Mouse (Mus musculus) MEL (cell line): ENCODE measurements around the gene Cdc42ep4. TPM values are rescaled to one million over a fixed set of nuclear protein-coding genes. Genes with fewer than 3 reads are reported as not detected.
A peak's percentile ranks its signal among the peaks of the same experiment; 100 is the strongest.

Experiments used
- DNase-seq: peaks from one replicate; pipeline ENCODE4 v3.0.0; 2011; ENCODE audit warnings: low read depth, low spot score
- H3K27ac ChIP-seq: 2 replicates; pipeline ENCODE4 v1.5.1; 2012; ENCODE audit warnings: low read depth, mild to moderate bottlenecking, control low read depth, low read length, moderate library complexity; ENCODE audit not compliant: control insufficient read depth
- H3K27me3 ChIP-seq, 2 experiments: fragments of 150-350 bp in 1 of 2; sonication (generic) in 1 of 2; 2 replicates each; pipeline ENCODE4 v1.6.1; 2012; ENCODE audit warnings: low read length in 2 of 2, mild to moderate bottlenecking in 2 of 2, improper control_type of control experiment in 1 of 2, moderate library complexity in 1 of 2; ENCODE audit not compliant: insufficient read depth in 2 of 2, control insufficient read depth in 1 of 2
- H3K36me3 ChIP-seq, 2 experiments: 2 replicates each; pipeline ENCODE4 v1.6.1; 2012 to 2014; ENCODE audit warnings: low read length in 2 of 2, improper control_type of control experiment in 1 of 2, inconsistent platforms in 1 of 2, mild to moderate bottlenecking in 1 of 2; ENCODE audit not compliant: insufficient read depth in 2 of 2, control insufficient read depth in 1 of 2
- H3K4me1 ChIP-seq, 2 experiments: fragments of 150-350 bp in 1 of 2; sonication (generic) in 1 of 2; 2 replicates each; pipeline ENCODE4 v1.6.1; 2012; ENCODE audit warnings: low read length in 2 of 2, improper control_type of control experiment in 1 of 2, mild to moderate bottlenecking in 1 of 2; ENCODE audit not compliant: insufficient read depth in 2 of 2, control insufficient read depth in 1 of 2
- H3K4me3 ChIP-seq, 2 experiments: fragments of 150-350 bp in 1 of 2; sonication (generic) in 1 of 2; 2 replicates each; pipeline ENCODE4 v1.5.1; 2012; ENCODE audit warnings: low read depth in 2 of 2, low read length in 2 of 2, mild to moderate bottlenecking in 2 of 2, moderate library complexity in 2 of 2, control low read depth in 1 of 2, improper control_type of control experiment in 1 of 2; ENCODE audit not compliant: control insufficient read depth in 1 of 2, insufficient read depth in 1 of 2
- H3K79me2 ChIP-seq: 2 replicates; pipeline ENCODE4 v1.6.1; 2012; ENCODE audit warnings: mild to moderate bottlenecking, low read length, moderate library complexity; ENCODE audit not compliant: control insufficient read depth, poor library complexity, insufficient read depth
- H3K9ac ChIP-seq: 2 replicates; pipeline ENCODE4 v1.6.1; 2012; ENCODE audit warnings: low read depth, mild to moderate bottlenecking, control low read depth, low read length, moderate library complexity; ENCODE audit not compliant: control insufficient read depth, poor library complexity, severe bottlenecking
- H3K9me3 ChIP-seq: fragments of 150-350 bp; sonication (generic); replicated peaks from 2 replicates; pipeline ENCODE4 v1.6.1; 2012; ENCODE audit warnings: mild to moderate bottlenecking, low read length, improper control_type of control experiment, moderate library complexity; ENCODE audit not compliant: insufficient read depth
- CTCF ChIP-seq, 3 experiments: IDR thresholded peaks in 2 of 3; conservative IDR thresholded peaks in 1 of 3; 2 replicates each; pipeline ENCODE4 v1.5.1; 2011 to 2012; ENCODE audit warnings: low read length in 3 of 3, low read depth in 2 of 3, mild to moderate bottlenecking in 2 of 3, improper control_type of control experiment in 1 of 3, inconsistent platforms in 1 of 3, mixed read lengths in 1 of 3, moderate library complexity in 1 of 3; ENCODE audit not compliant: control insufficient read depth in 1 of 3, insufficient read depth in 1 of 3, poor library complexity in 1 of 3, severe bottlenecking in 1 of 3
- ETS1 ChIP-seq: IDR thresholded peaks from 2 replicates; pipeline ENCODE4 v1.6.1; 2012; ENCODE audit warnings: low read depth, mild to moderate bottlenecking, inconsistent platforms, low read length, improper control_type of control experiment, moderate library complexity
- MAFK ChIP-seq: IDR thresholded peaks from 2 replicates; pipeline ENCODE4 v1.6.1; 2011; ENCODE audit warnings: low read depth, mild to moderate bottlenecking, low read length, improper control_type of control experiment, borderline replicate concordance
- MAX ChIP-seq: IDR thresholded peaks from 2 replicates; pipeline ENCODE4 v1.6.1; 2011; ENCODE audit warnings: low read length, improper control_type of control experiment
- MEF2A ChIP-seq: IDR thresholded peaks from 2 replicates; pipeline ENCODE4 v1.6.1; 2014; ENCODE audit warnings: low read depth, mild to moderate bottlenecking, inconsistent platforms, low read length, improper control_type of control experiment; ENCODE audit not compliant: poor library complexity, insufficient replicate concordance, severe bottlenecking; ENCODE audit errors: extremely low read depth
- MYB ChIP-seq: IDR thresholded peaks from 2 replicates; pipeline ENCODE4 v1.6.1; 2011; ENCODE audit warnings: mild to moderate bottlenecking, low read depth, low read length, improper control_type of control experiment
- MYC ChIP-seq: IDR thresholded peaks from 2 replicates; pipeline ENCODE4 v1.6.1; 2011; ENCODE audit warnings: low read depth, mild to moderate bottlenecking, low read length, improper control_type of control experiment, moderate library complexity
- NELFE ChIP-seq: IDR thresholded peaks from 2 replicates; pipeline ENCODE4 v1.6.1; 2011; ENCODE audit warnings: low read depth, low read length, improper control_type of control experiment
- POLR2AphosphoS2 ChIP-seq: IDR thresholded peaks from 2 replicates; pipeline ENCODE4 v1.6.1; 2011; ENCODE audit warnings: low read length, improper control_type of control experiment
- SIN3A ChIP-seq: IDR thresholded peaks from 2 replicates; pipeline ENCODE4 v1.6.1; 2012; ENCODE audit warnings: low read length, improper control_type of control experiment, inconsistent platforms
- USF1 ChIP-seq: IDR thresholded peaks from 2 replicates; pipeline ENCODE4 v1.6.1; 2014; ENCODE audit warnings: low read depth, mild to moderate bottlenecking, inconsistent platforms, low read length, improper control_type of control experiment, moderate library complexity
- ZKSCAN1 ChIP-seq: IDR thresholded peaks from 2 replicates; pipeline ENCODE4 v1.6.1; 2012; ENCODE audit warnings: low read depth, mild to moderate bottlenecking, inconsistent platforms, low read length, improper control_type of control experiment, moderate library complexity
- polyA plus RNA-seq, 2 experiments: library from polyadenylated mRNA; stranded (reverse) in 1 of 2; unstranded in 1 of 2; fragments of >175 nt in 1 of 2; fragments of >200 nt in 1 of 2; gene quantifications; 2 replicates each; pipeline versions ENCODE4 v1.2.1 to v1.2.4; 2012; ENCODE audit warnings: low replicate concordance in 2 of 2, low read depth in 1 of 2; ENCODE audit not compliant: insufficient read length in 2 of 2, insufficient read depth in 1 of 2, missing spikeins in 1 of 2
- total RNA-seq: library from RNA; depleted of rRNA; stranded (reverse); fragments of 300-350 nt; gene quantifications from 2 replicates; pipeline ENCODE4 v1.2.3, GENCODE M21; 2012

The Cdc42ep4 gene
- total and polyA plus RNA-seq, 3 experiments, result 27.7 to 39.0 TPM; not detected in 1

DNA sequence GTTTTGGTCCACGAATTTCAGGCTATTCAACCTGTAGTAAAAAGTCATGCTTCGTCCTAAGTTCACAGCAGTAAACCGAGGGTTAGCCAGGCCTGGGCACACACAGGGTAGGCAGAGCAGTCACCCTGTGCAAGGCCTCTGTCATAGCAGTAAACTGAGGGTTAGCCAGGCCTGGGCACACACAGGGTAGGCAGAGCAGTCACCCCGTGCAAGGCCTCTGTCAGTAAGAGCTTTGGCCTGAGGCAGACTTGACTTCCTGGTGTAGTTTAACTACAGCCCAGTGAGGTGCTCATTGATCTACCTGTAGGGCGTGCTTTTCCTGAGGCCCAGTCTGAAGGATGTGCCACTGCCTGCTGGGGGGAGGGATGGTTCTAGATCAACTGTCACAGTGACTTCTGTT is 60.4 kb downstream of the Cdc42ep4 start:
- TF ChIP-seq MYB, result no peak
- no peak for TF ChIP-seq USF1
- TF ChIP-seq MEF2A, result no peak
- no peak for TF ChIP-seq ETS1
- no peak for TF ChIP-seq SIN3A
- Histone ChIP-seq H3K4me3 (no peak overlapping the region), H3K79me2 (peaks cover 31% of the 10 kb centered on the region), H3K9me3 (no peaks in the 10 kb centered on the region), H3K27me3 (no peaks in the 10 kb centered on the region), H3K27ac (no peak overlapping the region), H3K36me3 (peaks cover 2 to 7% of the 10 kb centered on the region in 2 experiments), H3K4me1 (no peaks in the 10 kb centered on the region; a peak in 1 of 4 replicates), H3K9ac (no peak overlapping the region)
- no peak for DNase-seq

DNA sequence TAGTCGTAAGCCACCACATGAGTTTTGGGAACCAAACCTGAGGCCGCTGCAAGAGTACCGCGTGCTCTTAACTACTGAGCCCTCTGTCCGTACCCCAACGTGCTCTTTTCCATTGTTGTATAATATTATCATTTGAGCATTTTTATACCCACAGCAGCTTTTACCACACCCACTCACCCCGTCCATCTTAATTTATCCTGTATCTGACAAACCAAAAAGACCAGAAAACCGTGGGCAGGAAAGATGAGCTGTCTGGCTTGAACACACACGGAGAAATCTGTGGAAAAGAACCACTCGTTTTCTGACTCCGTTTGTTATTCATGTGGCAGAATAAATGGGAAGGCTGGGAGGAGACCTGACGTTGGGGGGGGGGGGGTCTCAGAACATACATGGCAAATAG is 61.2 kb downstream of the Cdc42ep4 start:
- no peak overlapping the region for H3K4me3 ChIP-seq
- peaks cover 35% of the 10 kb centered on the region for H3K79me2 ChIP-seq
- H3K27me3 ChIP-seq, result no peaks in the 10 kb centered on the region
- TF ChIP-seq MAX (no peak), ZKSCAN1 (no peak)
- no peak overlapping the region for H3K9ac ChIP-seq
- H3K27ac ChIP-seq, result no peak overlapping the region
- peaks cover 2 to 14% of the 10 kb centered on the region in 2 experiments for H3K36me3 ChIP-seq
- DNase-seq, result no peak
- H3K4me1 ChIP-seq, result peaks cover 3 to 4% of the 10 kb centered on the region in 2 experiments
- H3K9me3 ChIP-seq, result no peaks in the 10 kb centered on the region

DNA sequence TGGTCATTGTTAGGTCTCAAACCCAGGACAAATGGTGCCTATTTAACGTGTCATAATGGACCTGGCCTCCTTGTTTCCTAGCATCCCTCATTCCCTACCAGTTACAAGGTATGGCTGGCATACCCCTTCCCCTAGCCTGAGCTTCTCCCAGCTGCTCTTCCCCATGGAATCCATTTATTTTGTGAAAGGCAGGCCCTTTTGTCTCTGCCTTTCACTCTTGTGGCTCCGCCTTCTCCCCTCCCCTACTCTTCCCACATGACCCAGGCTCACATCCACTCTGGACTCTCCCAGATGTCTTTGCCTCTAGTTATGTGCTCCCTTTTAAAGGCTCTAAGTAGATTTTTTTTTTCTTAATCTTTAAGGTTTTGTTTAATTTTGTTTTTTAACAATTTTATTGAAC is 64.7 kb downstream of the Cdc42ep4 start:
- no peaks in the 10 kb centered on the region for H3K27me3 ChIP-seq
- H3K36me3 ChIP-seq, result peaks cover 0 to 21% of the 10 kb centered on the region in 2 experiments; a peak in 3 of 4 replicates
- no peak overlapping the region for H3K27ac ChIP-seq
- no peak for TF ChIP-seq CTCF (IDR thresholded peaks at IDR 0.05 in 2 of 3, conservative IDR thresholded peaks at IDR 0.05 in 1 of 3; ENCODE audit: control insufficient read depth in 1 of 3, insufficient read depth in 1 of 3, low read depth in 2 of 3, low read length in 3 of 3, poor library complexity in 1 of 3, severe bottlenecking in 1 of 3)
- peak; percentile 56 for TF ChIP-seq USF1
- no peak for TF ChIP-seq MYC
- TF ChIP-seq NELFE, result no peak
- TF ChIP-seq MAFK, result no peak
- no peak for TF ChIP-seq ETS1
- TF ChIP-seq POLR2AphosphoS2, result no peak
- TF ChIP-seq, all 39 proteins: peak for 1
- peaks cover 65% of the 10 kb centered on the region for H3K79me2 ChIP-seq
- peak; percentile 34 for DNase-seq
- H3K4me3 ChIP-seq, result no peak overlapping the region
- no peak overlapping the region for H3K9ac ChIP-seq
- H3K4me1 ChIP-seq, result peaks cover 10% of the 10 kb centered on the region in 2 experiments
- no peaks in the 10 kb centered on the region for H3K9me3 ChIP-seq
